Mouse (Mus musculus): ENCODE measurements at regions not wholly inside any gene's neighbourhood (a gene's known extent, or its start where the extent isn't known, plus 50 kb on each side); places are given as distances from the start of the nearest gene placed in this dataset.
"Not testable (repeated sequence)": the region's sequence is repeated elsewhere in the genome, so short reads cannot be mapped to it uniquely, and the experiment has no call there.

GRCm38 (mm10) chr6:16765354-16765753 is 132.9 kb downstream of the Tfec start:
- Histone ChIP-seq H3K27ac (replicated peaks) (no peak overlapping the region), H3K9me3 (no peaks in the 10 kb centered on the region), H3K9ac (replicated peaks) (no peak overlapping the region), H3K36me3 (no peaks in the 10 kb centered on the region), H3K4me3 (no peak overlapping the region), H3K4me1 (no peaks in the 10 kb centered on the region), H3K4me2 (replicated peaks) (no peak overlapping the region), H3K27me3 (no peaks in the 10 kb centered on the region)
- WGBS: 79% methylated on average over 4 of the region's 4 CpGs
- no peak for ATAC-seq (ENCODE audit: low FRiP score, low read depth)

GRCm38 (mm10) chr6:16764707-16765106 is 133.5 kb downstream of the Tfec start:
- no peaks in the 10 kb centered on the region for H3K9me3 ChIP-seq
- WGBS: 79% methylated on average over 5 of the region's 5 CpGs
- H3K4me1 ChIP-seq: no peaks in the 10 kb centered on the region
- no peak overlapping the region for H3K4me2 ChIP-seq (replicated peaks)
- H3K36me3 ChIP-seq: no peaks in the 10 kb centered on the region
- ATAC-seq (ENCODE audit: low FRiP score, low read depth): no peak
- H3K9ac ChIP-seq (replicated peaks): no peak overlapping the region
- no peak overlapping the region for H3K27ac ChIP-seq (replicated peaks)
- H3K27me3 ChIP-seq: no peaks in the 10 kb centered on the region
- H3K4me3 ChIP-seq: no peak overlapping the region

GRCm38 (mm10) chr6:16755044-16755443 is 143.2 kb downstream of the Tfec start:
- H3K9ac ChIP-seq (replicated peaks); H3K4me2 ChIP-seq (replicated peaks); H3K9me3 ChIP-seq; H3K36me3 ChIP-seq; H3K27ac ChIP-seq (replicated peaks); ATAC-seq (ENCODE audit: low FRiP score, low read depth); H3K4me1 ChIP-seq; H3K27me3 ChIP-seq; H3K4me3 ChIP-seq: not testable (repeated sequence)
- 77% methylated on average over 1 of the region's 1 CpGs for WGBS

GRCm38 (mm10) chr6:16733184-16733583 is 165.1 kb downstream of the Tfec start:
- 66% methylated on average over 7 of the region's 7 CpGs for WGBS
- Histone ChIP-seq H3K27me3 (no peaks in the 10 kb centered on the region), H3K4me2 (replicated peaks) (no peak overlapping the region), H3K27ac (replicated peaks) (no peak overlapping the region), H3K4me3 (no peak overlapping the region), H3K36me3 (no peaks in the 10 kb centered on the region), H3K9me3 (no peaks in the 10 kb centered on the region), H3K9ac (replicated peaks) (no peak overlapping the region), H3K4me1 (peaks cover 10% of the 10 kb centered on the region; the same call in 1 of the 2 replicates)
- ATAC-seq (ENCODE audit: low FRiP score, low read depth): no peak

- no peaks in the 10 kb centered on the region for H3K36me3 ChIP-seq
- 85% methylated on average over 3 of the region's 3 CpGs for WGBS
- no peaks in the 10 kb centered on the region for H3K9me3 ChIP-seq
- peaks cover 13% of the 10 kb centered on the region for H3K4me1 ChIP-seq
- no peak overlapping the region for H3K9ac ChIP-seq (replicated peaks)
- H3K4me2 ChIP-seq (replicated peaks): no peak overlapping the region
- ATAC-seq (ENCODE audit: low FRiP score, low read depth): no peak
- H3K27ac ChIP-seq (replicated peaks): peak overlapping the region; percentile 43; the same call in 1 of the 2 replicates
- H3K27me3 ChIP-seq: no peaks in the 10 kb centered on the region
- no peak overlapping the region for H3K4me3 ChIP-seq
These were observed 166.1 kb downstream of the Tfec start for GRCm38 (mm10) chr6:16732095-16732494.

- 14% methylated on average over 13 of the region's 13 CpGs for WGBS
- H3K9ac ChIP-seq (replicated peaks): no peak overlapping the region
- no peak overlapping the region; the same call in 1 of the 2 replicates for H3K4me3 ChIP-seq
- peak; percentile 95 for ATAC-seq (ENCODE audit: low FRiP score, low read depth)
- no peaks in the 10 kb centered on the region for H3K36me3 ChIP-seq
- no peaks in the 10 kb centered on the region for H3K9me3 ChIP-seq
- 0 out of 2 replicates have a peak overlapping the region, but pooled peaks have one; percentile 49 for H3K27ac ChIP-seq (replicated peaks)
- peaks cover 16% of the 10 kb centered on the region for H3K4me1 ChIP-seq
- peak overlapping the region; percentile 35 for H3K4me2 ChIP-seq (replicated peaks)
- H3K27me3 ChIP-seq: no peaks in the 10 kb centered on the region
These were observed 170.9 kb downstream of the Tfec start for GRCm38 (mm10) chr6:16727256-16727890.

- Histone ChIP-seq H3K9ac (replicated peaks) (no peak overlapping the region), H3K36me3 (no peaks in the 10 kb centered on the region), H3K4me2 (replicated peaks) (no peak overlapping the region), H3K4me3 (no peak overlapping the region), H3K4me1 (peaks cover 5% of the 10 kb centered on the region), H3K27me3 (no peaks in the 10 kb centered on the region), H3K27ac (replicated peaks) (no peak overlapping the region), H3K9me3 (no peaks in the 10 kb centered on the region)
- 75% methylated on average over 2 of the region's 2 CpGs for WGBS
- no peak for ATAC-seq (ENCODE audit: low FRiP score, low read depth)
These were observed 173.0 kb downstream of the Tfec start for GRCm38 (mm10) chr6:16725256-16725655.

GRCm38 (mm10) chr6:16704496-16704895 is 193.7 kb downstream of the Tfec start:
- Histone ChIP-seq H3K4me3 (no peak overlapping the region), H3K27ac (replicated peaks) (no peak overlapping the region), H3K4me2 (replicated peaks) (no peak overlapping the region), H3K36me3 (no peaks in the 10 kb centered on the region), H3K27me3 (no peaks in the 10 kb centered on the region), H3K9ac (replicated peaks) (no peak overlapping the region), H3K4me1 (no peaks in the 10 kb centered on the region), H3K9me3 (no peaks in the 10 kb centered on the region)
- no peak for ATAC-seq (ENCODE audit: low FRiP score, low read depth)
- 94% methylated on average over 4 of the region's 4 CpGs for WGBS

GRCm38 (mm10) chr6:16703412-16703746 is 194.9 kb downstream of the Tfec start:
- Histone ChIP-seq H3K4me2 (replicated peaks) (no peak overlapping the region), H3K27me3 (no peaks in the 10 kb centered on the region), H3K9me3 (no peaks in the 10 kb centered on the region), H3K36me3 (no peaks in the 10 kb centered on the region), H3K9ac (replicated peaks) (no peak overlapping the region), H3K4me3 (no peak overlapping the region), H3K4me1 (no peaks in the 10 kb centered on the region), H3K27ac (replicated peaks) (no peak overlapping the region)
- WGBS: 79% methylated on average over 3 of the region's 3 CpGs
- no peak for ATAC-seq (ENCODE audit: low FRiP score, low read depth)

GRCm38 (mm10) chr6:16702706-16703411 is 195.4 kb downstream of the Tfec start:
- H3K27me3 ChIP-seq: no peaks in the 10 kb centered on the region
- H3K9ac ChIP-seq (replicated peaks): no peak overlapping the region
- no peaks in the 10 kb centered on the region for H3K36me3 ChIP-seq
- no peak overlapping the region for H3K27ac ChIP-seq (replicated peaks)
- no peak for ATAC-seq (ENCODE audit: low FRiP score, low read depth)
- 73% methylated on average over 7 of the region's 7 CpGs for WGBS
- no peak overlapping the region for H3K4me2 ChIP-seq (replicated peaks)
- no peak overlapping the region for H3K4me3 ChIP-seq
- no peaks in the 10 kb centered on the region for H3K4me1 ChIP-seq
- H3K9me3 ChIP-seq: no peaks in the 10 kb centered on the region

- ATAC-seq (ENCODE audit: low FRiP score, low read depth): no peak
- H3K9me3 ChIP-seq: no peaks in the 10 kb centered on the region
- H3K9ac ChIP-seq (replicated peaks): no peak overlapping the region
- H3K36me3 ChIP-seq: no peaks in the 10 kb centered on the region
- no peaks in the 10 kb centered on the region for H3K27me3 ChIP-seq
- no peaks in the 10 kb centered on the region for H3K4me1 ChIP-seq
- H3K27ac ChIP-seq (replicated peaks): no peak overlapping the region
- no peak overlapping the region for H3K4me2 ChIP-seq (replicated peaks)
- no peak overlapping the region for H3K4me3 ChIP-seq
- 63% methylated on average over 4 of the region's 4 CpGs for WGBS
These were observed 201.0 kb downstream of the Tfec start for GRCm38 (mm10) chr6:16697285-16697684.

GRCm38 (mm10) chr6:16668004-16668403 is 230.2 kb downstream of the Tfec start:
- Histone ChIP-seq H3K27me3 (no peaks in the 10 kb centered on the region), H3K36me3 (no peaks in the 10 kb centered on the region), H3K4me1 (0 out of 2 replicates have a peak, but pooled peaks cover 4% of the 10 kb centered on the region), H3K4me2 (replicated peaks) (no peak overlapping the region), H3K4me3 (no peak overlapping the region), H3K9me3 (0 out of 2 replicates have a peak, but pooled peaks cover 2% of the 10 kb centered on the region), H3K27ac (replicated peaks) (no peak overlapping the region), H3K9ac (replicated peaks) (no peak overlapping the region)
- 4% methylated on average over 2 of the region's 2 CpGs for WGBS
- peak; percentile 91 for ATAC-seq (ENCODE audit: low FRiP score, low read depth)

Measured in midbrain, embryonic 12.5 days (tissue).